ENCODE assay signal across 24 mouse cellular contexts in the genomic region with DNA sequence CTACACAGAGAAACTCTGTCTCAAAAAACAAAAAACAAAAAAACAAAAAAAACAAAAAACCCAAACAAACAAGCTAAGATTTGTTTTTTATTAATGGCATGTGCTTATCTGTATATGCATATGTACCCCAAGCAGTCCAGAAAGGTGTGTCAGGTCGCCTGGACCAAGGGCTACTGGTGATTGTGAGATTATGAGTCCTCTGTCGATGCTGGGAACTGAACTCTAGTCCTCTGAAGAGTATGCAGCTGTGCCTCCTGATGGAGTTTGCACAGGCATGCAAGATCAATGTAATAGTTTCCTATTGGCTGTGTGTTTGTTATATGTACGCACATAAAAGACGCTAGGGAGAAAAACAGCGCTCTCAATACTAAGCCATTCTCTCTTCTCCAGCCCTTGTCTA.
DNase-seq lines count a peak whose midpoint lies in the region; ATAC-seq and TF ChIP-seq lines count a peak whose summit lies in the region.
"Had no signal": no experiment of that assay in that cellular context is flagged by ENCODE, and none has a peak within 500 bp of the region (broad histone marks: within the 10 kb centered on the region; RNA-seq: fewer than 3 reads in every experiment).

No protein-coding gene starts in this region.

- no peak overlapping the region for H3K9ac ChIP-seq in limb, embryonic 12.5 days (replicated peaks)
- no peak overlapping the region for H3K9ac ChIP-seq in limb, embryonic 13.5 days
- no peak overlapping the region for H3K9ac ChIP-seq in limb, embryonic 15.5 days
- H3K9ac ChIP-seq: forebrain, embryonic 12.5 days; forebrain, embryonic 15.5 days; heart, embryonic 13.5 days; hindbrain, embryonic 12.5 days; hindbrain, embryonic 15.5 days had no signal

- H3K9me3 ChIP-seq in limb, embryonic 12.5 days: no peaks in the 10 kb centered on the region
- no peaks in the 10 kb centered on the region for H3K9me3 ChIP-seq in limb, embryonic 10.5 days (replicated peaks)
- no peaks in the 10 kb centered on the region for H3K9me3 ChIP-seq in limb, embryonic 13.5 days
- no peaks in the 10 kb centered on the region for H3K9me3 ChIP-seq in limb, embryonic 15.5 days
- H3K9me3 ChIP-seq: forebrain, embryonic 12.5 days; forebrain, embryonic 15.5 days; heart, embryonic 10.5 days; heart, embryonic 13.5 days; hindbrain, embryonic 12.5 days; hindbrain, embryonic 15.5 days had no signal

- peak overlapping the region; percentile 79 for H3K27ac ChIP-seq in limb, embryonic 12.5 days
- H3K27ac ChIP-seq in limb, embryonic 10.5 days: no peak overlapping the region
- peak overlapping the region; percentile 79 for H3K27ac ChIP-seq in limb, embryonic 13.5 days
- peak overlapping the region; percentile 74; the same call in 1 of the 2 replicates for H3K27ac ChIP-seq in limb, embryonic 15.5 days
- no peak overlapping the region for H3K27ac ChIP-seq in layer of hippocampus, adult 2 months
- H3K27ac ChIP-seq: forebrain, embryonic 12.5 days; forebrain, embryonic 15.5 days; heart, embryonic 10.5 days; heart, embryonic 13.5 days; hindbrain, embryonic 15.5 days had no signal

- H3K27me3 ChIP-seq in limb, embryonic 12.5 days: no peaks in the 10 kb centered on the region
- H3K27me3 ChIP-seq in limb, embryonic 10.5 days (ENCODE audit: low read depth, poor library complexity, severe bottlenecking): no peaks in the 10 kb centered on the region
- no peaks in the 10 kb centered on the region for H3K27me3 ChIP-seq in limb, embryonic 13.5 days
- H3K27me3 ChIP-seq in limb, embryonic 15.5 days: no peaks in the 10 kb centered on the region
- H3K27me3 ChIP-seq: forebrain, embryonic 12.5 days; forebrain, embryonic 15.5 days; heart, embryonic 13.5 days; hindbrain, embryonic 12.5 days; hindbrain, embryonic 15.5 days had no signal

- H3K4me1 ChIP-seq in limb, embryonic 12.5 days (replicated peaks): peaks cover 5% of the 10 kb centered on the region
- peaks cover 11% of the 10 kb centered on the region for H3K4me1 ChIP-seq in limb, embryonic 10.5 days
- peaks cover 22% of the 10 kb centered on the region for H3K4me1 ChIP-seq in limb, embryonic 13.5 days
- peaks cover 9% of the 10 kb centered on the region for H3K4me1 ChIP-seq in limb, embryonic 15.5 days
- H3K4me1 ChIP-seq: forebrain, embryonic 12.5 days; forebrain, embryonic 15.5 days; hindbrain, embryonic 12.5 days; hindbrain, embryonic 15.5 days had no signal

- peaks cover 21% of the 10 kb centered on the region; the same call in 1 of the 2 replicates for H3K36me3 ChIP-seq in limb, embryonic 12.5 days
- H3K36me3 ChIP-seq in limb, embryonic 10.5 days: peaks cover 34% of the 10 kb centered on the region
- peaks cover 23% of the 10 kb centered on the region for H3K36me3 ChIP-seq in limb, embryonic 13.5 days
- H3K36me3 ChIP-seq in limb, embryonic 15.5 days: 0 out of 2 replicates have a peak, but pooled peaks cover 5% of the 10 kb centered on the region

- no peak overlapping the region for H3K4me2 ChIP-seq in limb, embryonic 12.5 days
- H3K4me2 ChIP-seq in limb, embryonic 13.5 days (replicated peaks): no peak overlapping the region
- H3K4me2 ChIP-seq in limb, embryonic 15.5 days: no peak overlapping the region
- H3K4me2 ChIP-seq: forebrain, embryonic 12.5 days; forebrain, embryonic 15.5 days; heart, embryonic 13.5 days; hindbrain, embryonic 12.5 days; hindbrain, embryonic 15.5 days had no signal

- no peak overlapping the region for H3K4me3 ChIP-seq in limb, embryonic 12.5 days (replicated peaks)
- no peak overlapping the region for H3K4me3 ChIP-seq in limb, embryonic 10.5 days
- H3K4me3 ChIP-seq in limb, embryonic 13.5 days: no peak overlapping the region
- H3K4me3 ChIP-seq in limb, embryonic 15.5 days: no peak overlapping the region
- H3K4me3 ChIP-seq in layer of hippocampus, adult 2 months: no peak overlapping the region
- H3K4me3 ChIP-seq: erythroblast, embryonic 14.5 days; forebrain, embryonic 12.5 days; forebrain, embryonic 15.5 days; heart, adult 2 months; heart, embryonic 10.5 days; heart, embryonic 13.5 days; hindbrain, embryonic 12.5 days; hindbrain, embryonic 15.5 days had no signal

- 93% methylated on average over 5 of the region's 5 CpGs for WGBS in limb, embryonic 12.5 days
- 96% methylated on average over 5 of the region's 5 CpGs for WGBS in limb, embryonic 10.5 days
- 92% methylated on average over 5 of the region's 5 CpGs for WGBS in limb, embryonic 13.5 days
- 85% methylated on average over 5 of the region's 5 CpGs for WGBS in limb, embryonic 15.5 days

- no peak for ATAC-seq in limb, embryonic 12.5 days (ENCODE audit: insufficient number of reproducible peaks, insufficient read depth, low FRiP score, low TSS enrichment, low read depth)
- no peak for ATAC-seq in limb, embryonic 13.5 days (ENCODE audit: low FRiP score, low read depth)
- ATAC-seq in limb, embryonic 15.5 days (ENCODE audit: insufficient number of reproducible peaks, low FRiP score, low TSS enrichment, low read depth): no peak
- ATAC-seq: CD4-positive, CD25-positive, alpha-beta regulatory T cell, adult 4 months; forebrain, embryonic 15.5 days had no signal

- DNase-seq in limb, embryonic 10.5 days (ENCODE audit: low spot score): no peak
- no peak for DNase-seq in layer of hippocampus, adult 2 months (ENCODE audit: low spot score in 2 of 2)
- no peak for DNase-seq in layer of hippocampus, adult 18-20 months (ENCODE audit: low spot score in 2 of 2)
- DNase-seq: adrenal gland, adult 2 months; adrenal gland, postnatal 14 days; cerebellum, adult 11 months; cerebellum, adult 2 months; cerebellum, adult 9-11 months; cerebellum, postnatal 36 days; embryo, embryonic 11 days; gastrocnemius, postnatal 25 days; heart, adult 2 months; heart, postnatal 14 days had no signal

- no peak for TF ChIP-seq CTCF in layer of hippocampus, adult 2 months (conservative IDR thresholded peaks at IDR 0.05)

Comparison
In these comparisons a context has a peak if more than half of its experiments do, and no peak if none do; other contexts are left out.
1. H3K27ac ChIP-seq: peak in limb, embryonic 12.5 days (single experiment), limb, embryonic 13.5 days (single experiment) and limb, embryonic 15.5 days (single experiment); none in limb, embryonic 10.5 days (single experiment) and layer of hippocampus, adult 2 months (single experiment).